Mouse (Mus musculus) neural tube, embryonic 14.5 days (tissue): ENCODE results near the gene Nolc1. TPM values are rescaled to one million over a fixed set of nuclear protein-coding genes. Genes with fewer than 3 reads are reported as not detected.
A peak's percentile ranks its signal among the peaks of the same experiment; 100 is the strongest.

Experiments used
- ATAC-seq: fragments of 200-750 bp; cut with Nextera tagmentation; 2 replicates; pipeline ENCODE4 v1.8.0; 2017; ENCODE audit warnings: low read depth, mild to moderate bottlenecking, moderate TSS enrichment, moderate library complexity
- H3K27ac ChIP-seq: fragments of 300-500 bp; sonication (generic); 2 replicates; pipeline ENCODE4 v1.5.1; 2014; ENCODE audit warnings: low read depth, mild to moderate bottlenecking, control low read depth, low read length, moderate library complexity, mixed read lengths
- H3K27me3 ChIP-seq: fragments of 300-500 bp; sonication (generic); 2 replicates; pipeline ENCODE4 v1.6.1; 2014; ENCODE audit warnings: low read length; ENCODE audit not compliant: control insufficient read depth, insufficient read depth
- H3K36me3 ChIP-seq: fragments of 300-500 bp; sonication (generic); 2 replicates; pipeline ENCODE4 v1.6.1; 2014; ENCODE audit warnings: low read length, mixed read lengths; ENCODE audit not compliant: control insufficient read depth, insufficient read depth
- H3K4me1 ChIP-seq: fragments of 300-500 bp; sonication (generic); 2 replicates; pipeline ENCODE4 v1.6.1; 2014; ENCODE audit warnings: low read length; ENCODE audit not compliant: control insufficient read depth, insufficient read depth
- H3K4me2 ChIP-seq: fragments of 300-500 bp; sonication (generic); 2 replicates; pipeline ENCODE4 v1.6.1; 2014; ENCODE audit warnings: mild to moderate bottlenecking, low read depth, low read length, control low read depth
- H3K4me3 ChIP-seq: fragments of 300-500 bp; sonication (generic); 2 replicates; pipeline ENCODE4 v1.5.1; 2014; ENCODE audit warnings: low read depth, low read length, control low read depth, mixed read lengths
- H3K9ac ChIP-seq: fragments of 300-500 bp; sonication (generic); replicated peaks from 2 replicates; pipeline ENCODE4 v1.6.1; 2014; ENCODE audit warnings: low read depth, mild to moderate bottlenecking, control low read depth, low read length, mixed read lengths
- H3K9me3 ChIP-seq: fragments of 300-500 bp; sonication (generic); 2 replicates; pipeline ENCODE4 v1.6.1; 2016; ENCODE audit warnings: low read length; ENCODE audit not compliant: control insufficient read depth
- WGBS: fragments of 180-500 bp; shearing (Covaris S2); extraction: QIAGEN DNeasy Blood & Tissue Kit; methylation state at CpG from one replicate; pipeline ENCODE4 v1.1.7; 2014; 5-methylcytosine and 5-hydroxymethylcytosine counted together
- polyA plus RNA-seq: library from polyadenylated mRNA; unstranded; fragments of >200 nt; fragmentation: Nextera tagmentation; extraction: Ambion mirVana; gene quantifications from 2 replicates; pipeline ENCODE4 v1.2.1, GENCODE M21; 2014

Gene Nolc1
- polyA plus RNA-seq, 1 experiment from 2014 or later = 61.4 TPM

- H3K9ac ChIP-seq = no peak overlapping the region
- no peaks in the 10 kb centered on the region for H3K9me3 ChIP-seq
- WGBS = 89% methylated on average over 13 of the region's 13 CpGs
- H3K4me3 ChIP-seq = no peak overlapping the region
- H3K27ac ChIP-seq = no peak overlapping the region
- H3K4me2 ChIP-seq = peak overlapping the region; percentile 98; the same call in 1 of the 2 replicates
- ATAC-seq = no peak
- peaks cover 35% of the 10 kb centered on the region for H3K4me1 ChIP-seq
- H3K27me3 ChIP-seq = no peaks in the 10 kb centered on the region
- peaks cover 46% of the 10 kb centered on the region for H3K36me3 ChIP-seq
These were observed 39.7 kb upstream of the Nolc1 start for GRCm38 (mm10) chr19:46035971-46036370.

GRCm38 (mm10) chr19:46036477-46037242 lies 39.0 kb upstream of the Nolc1 start:
- Histone ChIP-seq H3K4me1 (peaks cover 42% of the 10 kb centered on the region), H3K4me3 (peak overlapping the region; percentile 89), H3K27ac (no peak overlapping the region), H3K4me2 (peak overlapping the region; percentile 98), H3K9me3 (no peaks in the 10 kb centered on the region), H3K27me3 (no peaks in the 10 kb centered on the region), H3K36me3 (peaks cover 44% of the 10 kb centered on the region), H3K9ac (no peak overlapping the region)
- 70% methylated on average over 13 of the region's 13 CpGs for WGBS
- ATAC-seq = no peak

- Histone ChIP-seq H3K9me3 (no peaks in the 10 kb centered on the region), H3K4me3 (peak overlapping the region; percentile 89), H3K4me1 (peaks cover 47% of the 10 kb centered on the region), H3K27ac (peak overlapping the region; percentile 69), H3K36me3 (peaks cover 37% of the 10 kb centered on the region), H3K4me2 (peak overlapping the region; percentile 98), H3K27me3 (no peaks in the 10 kb centered on the region), H3K9ac (peak overlapping the region; percentile 90)
- WGBS = 24% methylated on average over 6 of the region's 6 CpGs
- no peak for ATAC-seq
These were observed 38.3 kb upstream of the Nolc1 start for GRCm38 (mm10) chr19:46037243-46037924.

- Histone ChIP-seq H3K27me3 (no peaks in the 10 kb centered on the region), H3K9ac (peak overlapping the region; percentile 90), H3K9me3 (no peaks in the 10 kb centered on the region), H3K4me3 (peak overlapping the region; percentile 89), H3K36me3 (peaks cover 29% of the 10 kb centered on the region), H3K4me1 (peaks cover 55% of the 10 kb centered on the region), H3K27ac (peak overlapping the region; percentile 92), H3K4me2 (peak overlapping the region; percentile 98)
- ATAC-seq = no peak
- 10% methylated on average over 13 of the region's 13 CpGs for WGBS
These were observed 37.5 kb upstream of the Nolc1 start for GRCm38 (mm10) chr19:46037925-46038850.

- Histone ChIP-seq H3K4me2 (peak overlapping the region; percentile 98), H3K4me1 (peaks cover 62% of the 10 kb centered on the region), H3K27ac (peak overlapping the region; percentile 92), H3K36me3 (peaks cover 22% of the 10 kb centered on the region), H3K9me3 (no peaks in the 10 kb centered on the region), H3K9ac (peak overlapping the region; percentile 90), H3K27me3 (no peaks in the 10 kb centered on the region), H3K4me3 (peak overlapping the region; percentile 89)
- 0% methylated on average over 10 of the region's 17 CpGs for WGBS
- peak; percentile 22; the same call in 1 of the 2 replicates for ATAC-seq
These were observed 36.8 kb upstream of the Nolc1 start for GRCm38 (mm10) chr19:46038851-46039260.

GRCm38 (mm10) chr19:46039478-46039877 lies 36.2 kb upstream of the Nolc1 start:
- Histone ChIP-seq H3K27me3 (no peaks in the 10 kb centered on the region), H3K4me2 (peak overlapping the region; percentile 98), H3K9ac (peak overlapping the region; percentile 90), H3K9me3 (no peaks in the 10 kb centered on the region), H3K27ac (peak overlapping the region; percentile 92), H3K4me3 (peak overlapping the region; percentile 89), H3K36me3 (peaks cover 16% of the 10 kb centered on the region), H3K4me1 (peaks cover 66% of the 10 kb centered on the region)
- 1% methylated on average over 21 of the region's 30 CpGs for WGBS
- peak; percentile 70 for ATAC-seq

- 35% methylated on average over 14 of the region's 14 CpGs for WGBS
- ATAC-seq = no peak
- Histone ChIP-seq H3K27me3 (no peaks in the 10 kb centered on the region), H3K27ac (peak overlapping the region; percentile 92), H3K4me2 (peak overlapping the region; percentile 98), H3K36me3 (peaks cover 9% of the 10 kb centered on the region), H3K9ac (peak overlapping the region; percentile 90; the same call in 1 of the 2 replicates), H3K4me3 (peak overlapping the region; percentile 89), H3K9me3 (no peaks in the 10 kb centered on the region), H3K4me1 (peaks cover 66% of the 10 kb centered on the region)
These were observed 35.3 kb upstream of the Nolc1 start for GRCm38 (mm10) chr19:46040149-46040902.

GRCm38 (mm10) chr19:46041299-46041932 lies 34.2 kb upstream of the Nolc1 start:
- Histone ChIP-seq H3K36me3 (no peaks in the 10 kb centered on the region), H3K4me1 (peaks cover 67% of the 10 kb centered on the region), H3K27ac (peak overlapping the region; percentile 97), H3K9me3 (no peaks in the 10 kb centered on the region), H3K27me3 (no peaks in the 10 kb centered on the region), H3K4me3 (peak overlapping the region; percentile 95), H3K4me2 (peak overlapping the region; percentile 98), H3K9ac (peak overlapping the region; percentile 61)
- 12% methylated on average over 7 of the region's 7 CpGs for WGBS
- no peak for ATAC-seq
